Mouse (Mus musculus) layer of hippocampus, adult 2 months (tissue): ENCODE data around the gene Ube2n. TPM values are rescaled to one million over a fixed set of nuclear protein-coding genes. Genes with fewer than 3 reads are reported as not detected.

Experiments
- DNase-seq, 2 experiments: peaks; one replicate each; pipeline ENCODE4 v3.0.0; 2022; ENCODE audit warnings: low spot score in 2 of 2
- H3K27ac ChIP-seq: fragments of 200-600 bp; 2 replicates; pipeline ENCODE4 v1.8.1; 2022
- H3K4me3 ChIP-seq: fragments of 200-600 bp; 2 replicates; pipeline ENCODE4 v1.8.1; 2022; ENCODE audit warnings: mild to moderate bottlenecking
- CTCF ChIP-seq: fragments of 200-600 bp; conservative IDR thresholded peaks from 2 replicates; pipeline ENCODE4 v1.8.1; 2022; ENCODE audit warnings: antibody characterized with exemption, mild to moderate bottlenecking, moderate library complexity
- long read RNA-seq, 2 experiments: library from polyadenylated mRNA; stranded (forward); transcript quantifications; one replicate each; pipeline ENCODE4 v2.0.0; 2021; ENCODE audit warnings: borderline mapping rate in 2 of 2
- total RNA-seq, 2 experiments: library from RNA; stranded (reverse); gene quantifications; 2 replicates each; pipeline ENCODE4 v1.2.3; 2021

The Ube2n gene
- total RNA-seq: 100 to 1,000 TPM; 182 to 188 TPM
- long read RNA-seq, experiment 1, transcript Ube2n-201 (4 exons, 3,867 nt): major isoform, 110 of 127 reads
- long read RNA-seq, experiment 1, partial matches to known transcripts: 1 of 127 reads
- long read RNA-seq, experiment 1, other reads (novel, unspliced or antisense): 13 of 127 reads
- long read RNA-seq, experiment 2, transcript Ube2n-201 (4 exons, 3,867 nt): major isoform, 152 of 177 reads
- long read RNA-seq, experiment 2, partial matches to known transcripts: 7 of 177 reads
- long read RNA-seq, experiment 2, other reads (novel, unspliced or antisense): 13 of 177 reads

- 0 out of 2 replicates have a peak, but pooled peaks have one; percentile 10 for TF ChIP-seq CTCF
- Histone ChIP-seq H3K27ac (peak within 1 kb of the TSS; percentile 95), H3K4me3 (peak within 1 kb of the TSS; percentile 89)
- DNase-seq: peak; percentile 97 to 99
Measured at GRCm38 (mm10) chr10:95514656-95515292, at the start of gene Ube2n. Ube2n (plus strand) TSS chr10:95515145.

GRCm38 (mm10) chr10:95465485-95465896 is 49.5 kb upstream of the Ube2n start:
- no peak for DNase-seq

GRCm38 (mm10) chr10:95468894-95469293 is 46.1 kb upstream of the Ube2n start:
- DNase-seq: no peak
- Histone ChIP-seq H3K27ac (no peak overlapping the region), H3K4me3 (no peak overlapping the region)
- no peak for TF ChIP-seq CTCF

More at GRCm38 (mm10) chr10:95465485-95465896, 49.5 kb upstream of the Ube2n start:
- H3K27ac ChIP-seq: no peak overlapping the region
- no peak for TF ChIP-seq CTCF
- no peak overlapping the region for H3K4me3 ChIP-seq

GRCm38 (mm10) chr10:95471186-95471585 is 43.8 kb upstream of the Ube2n start:
- DNase-seq: no peak
- no peak for TF ChIP-seq CTCF
- H3K27ac ChIP-seq: no peak overlapping the region
- H3K4me3 ChIP-seq: no peak overlapping the region

- no peak overlapping the region for H3K4me3 ChIP-seq
- H3K27ac ChIP-seq: peak overlapping the region; percentile 3; the same call in 1 of the 2 replicates
- peak in 1 of 2 experiments; percentile 32 for DNase-seq
- TF ChIP-seq CTCF: no peak
Measured at GRCm38 (mm10) chr10:95471889-95472547, 42.9 kb upstream of the Ube2n start.

- peak; percentile 77 to 91 for DNase-seq
- TF ChIP-seq CTCF: peak; percentile 98
- Histone ChIP-seq H3K27ac (no peak overlapping the region), H3K4me3 (no peak overlapping the region)
Measured at GRCm38 (mm10) chr10:95475923-95476322, 39.0 kb upstream of the Ube2n start.

- Histone ChIP-seq H3K4me3 (no peak overlapping the region), H3K27ac (no peak overlapping the region)
- no peak for DNase-seq
- TF ChIP-seq CTCF: no peak
Measured at GRCm38 (mm10) chr10:95477516-95477915, 37.4 kb upstream of the Ube2n start.

- H3K4me3 ChIP-seq: no peak overlapping the region
- TF ChIP-seq CTCF: peak; percentile 77
- no peak overlapping the region for H3K27ac ChIP-seq
- peak in 1 of 2 experiments; percentile 37 for DNase-seq
Measured at GRCm38 (mm10) chr10:95489653-95490052, 25.3 kb upstream of the Ube2n start.

GRCm38 (mm10) chr10:95494268-95494667 is 20.7 kb upstream of the Ube2n start:
- TF ChIP-seq CTCF: no peak

GRCm38 (mm10) chr10:95501033-95501432 is 13.9 kb upstream of the Ube2n start:
- H3K4me3 ChIP-seq: peak overlapping the region; percentile 75
- TF ChIP-seq CTCF: 0 out of 2 replicates have a peak, but pooled peaks have one; percentile 5
- DNase-seq: no peak
- H3K27ac ChIP-seq: peak overlapping the region; percentile 95

More at GRCm38 (mm10) chr10:95494268-95494667, 20.7 kb upstream of the Ube2n start:
- no peak for DNase-seq
- H3K4me3 ChIP-seq: no peak overlapping the region
- H3K27ac ChIP-seq: no peak overlapping the region

GRCm38 (mm10) chr10:95501463-95502081 is 13.4 kb upstream of the Ube2n start, which contains the start of gene Mrpl42:
Mrpl42 (minus strand) TSS chr10:95501940.
- no peak for TF ChIP-seq CTCF

GRCm38 (mm10) chr10:95503443-95504235 is 11.3 kb upstream of the Ube2n start:
- Histone ChIP-seq H3K4me3 (no peak overlapping the region), H3K27ac (no peak overlapping the region)
- no peak for TF ChIP-seq CTCF
- DNase-seq: no peak

More at GRCm38 (mm10) chr10:95501463-95502081, 13.4 kb upstream of the Ube2n start, which contains the start of gene Mrpl42:
- DNase-seq: peak; percentile 84 to 85
- H3K27ac ChIP-seq: peak within 1 kb of the TSS; percentile 95
- peak within 1 kb of the TSS; percentile 75 for H3K4me3 ChIP-seq
